Mouse (Mus musculus): ENCODE measurements around the gene Atmin. TPM values are rescaled to one million over a fixed set of nuclear protein-coding genes. Genes with fewer than 3 reads are reported as not detected.
A peak's percentile ranks its signal among the peaks of the same experiment; 100 is the strongest.

Gene Atmin
- polyA plus RNA-seq, 1 experiment from 2014 or later = 16.4 TPM

- no peak overlapping the region for H3K27ac ChIP-seq (ENCODE audit: low read depth, low read length)
- WGBS = 12% methylated on average over 4 of the region's 4 CpGs
- H3K36me3 ChIP-seq (ENCODE audit: control insufficient read depth, insufficient read depth, low read length) = 0 out of 2 replicates have a peak, but pooled peaks cover 7% of the 10 kb centered on the region
- H3K9me3 ChIP-seq (replicated peaks; ENCODE audit: control insufficient read depth, low read length) = no peaks in the 10 kb centered on the region
- peak overlapping the region; percentile 94 for H3K4me3 ChIP-seq (ENCODE audit: low read depth, low read length)
- DNase-seq (ENCODE audit: low spot score) = no peak
- H3K9ac ChIP-seq (ENCODE audit: low read length) = peak overlapping the region; percentile 87
- no peak for ATAC-seq
- peaks cover 8% of the 10 kb centered on the region for H3K4me1 ChIP-seq (ENCODE audit: control insufficient read depth, insufficient read depth, low read length)
- no peaks in the 10 kb centered on the region for H3K27me3 ChIP-seq (replicated peaks; ENCODE audit: control insufficient read depth, insufficient read depth, low read length)
- H3K4me2 ChIP-seq (ENCODE audit: low read length) = peak overlapping the region; percentile 95
Observed at GRCm38 (mm10) chr8:116944385-116944696, 1.1 kb downstream of the Atmin start.

- ATAC-seq = no peak
- Histone ChIP-seq H3K27ac (ENCODE audit: low read depth, low read length) (no peak overlapping the region), H3K27me3 (replicated peaks; ENCODE audit: control insufficient read depth, insufficient read depth, low read length) (no peaks in the 10 kb centered on the region), H3K36me3 (ENCODE audit: control insufficient read depth, insufficient read depth, low read length) (0 out of 2 replicates have a peak, but pooled peaks cover 7% of the 10 kb centered on the region), H3K4me2 (ENCODE audit: low read length) (no peak overlapping the region), H3K9me3 (replicated peaks; ENCODE audit: control insufficient read depth, low read length) (no peaks in the 10 kb centered on the region), H3K4me3 (ENCODE audit: low read depth, low read length) (no peak overlapping the region), H3K9ac (ENCODE audit: low read length) (no peak overlapping the region), H3K4me1 (ENCODE audit: control insufficient read depth, insufficient read depth, low read length) (peaks cover 8% of the 10 kb centered on the region)
- DNase-seq (ENCODE audit: low spot score) = no peak
- WGBS = 88% methylated on average over 9 of the region's 9 CpGs
Observed at GRCm38 (mm10) chr8:116945169-116945910, 2.1 kb downstream of the Atmin start.

GRCm38 (mm10) chr8:116946268-116946838 is 3.2 kb downstream of the Atmin start:
- ATAC-seq = no peak
- no peak for DNase-seq (ENCODE audit: low spot score)
- H3K27me3 ChIP-seq (replicated peaks; ENCODE audit: control insufficient read depth, insufficient read depth, low read length) = no peaks in the 10 kb centered on the region
- H3K36me3 ChIP-seq (ENCODE audit: control insufficient read depth, insufficient read depth, low read length) = 0 out of 2 replicates have a peak, but pooled peaks cover 7% of the 10 kb centered on the region
- H3K9me3 ChIP-seq (replicated peaks; ENCODE audit: control insufficient read depth, low read length) = no peaks in the 10 kb centered on the region
- H3K9ac ChIP-seq (ENCODE audit: low read length) = no peak overlapping the region
- no peak overlapping the region for H3K4me2 ChIP-seq (ENCODE audit: low read length)
- no peak overlapping the region for H3K4me3 ChIP-seq (ENCODE audit: low read depth, low read length)
- peaks cover 8% of the 10 kb centered on the region for H3K4me1 ChIP-seq (ENCODE audit: control insufficient read depth, insufficient read depth, low read length)
- WGBS = 83% methylated on average over 21 of the region's 21 CpGs
- no peak overlapping the region for H3K27ac ChIP-seq (ENCODE audit: low read depth, low read length)

- Histone ChIP-seq H3K27ac (ENCODE audit: low read depth, low read length) (no peak overlapping the region), H3K4me1 (ENCODE audit: control insufficient read depth, insufficient read depth, low read length) (peaks cover 8% of the 10 kb centered on the region), H3K9ac (ENCODE audit: low read length) (no peak overlapping the region), H3K27me3 (replicated peaks; ENCODE audit: control insufficient read depth, insufficient read depth, low read length) (no peaks in the 10 kb centered on the region), H3K9me3 (replicated peaks; ENCODE audit: control insufficient read depth, low read length) (no peaks in the 10 kb centered on the region), H3K36me3 (ENCODE audit: control insufficient read depth, insufficient read depth, low read length) (0 out of 2 replicates have a peak, but pooled peaks cover 7% of the 10 kb centered on the region), H3K4me2 (ENCODE audit: low read length) (no peak overlapping the region), H3K4me3 (ENCODE audit: low read depth, low read length) (no peak overlapping the region)
- ATAC-seq = no peak
- 88% methylated on average over 6 of the region's 6 CpGs for WGBS
- no peak for DNase-seq (ENCODE audit: low spot score)
Observed at GRCm38 (mm10) chr8:116946851-116947250, 3.7 kb downstream of the Atmin start.

- ATAC-seq (no peak), DNase-seq (ENCODE audit: low spot score) (no peak)
- no peak overlapping the region for H3K9ac ChIP-seq (ENCODE audit: low read length)
- peaks cover 8% of the 10 kb centered on the region for H3K4me1 ChIP-seq (ENCODE audit: control insufficient read depth, insufficient read depth, low read length)
- no peak overlapping the region for H3K4me2 ChIP-seq (ENCODE audit: low read length)
- H3K27me3 ChIP-seq (replicated peaks; ENCODE audit: control insufficient read depth, insufficient read depth, low read length) = no peaks in the 10 kb centered on the region
- H3K4me3 ChIP-seq (ENCODE audit: low read depth, low read length) = no peak overlapping the region
- H3K9me3 ChIP-seq (replicated peaks; ENCODE audit: control insufficient read depth, low read length) = no peaks in the 10 kb centered on the region
- H3K36me3 ChIP-seq (ENCODE audit: control insufficient read depth, insufficient read depth, low read length) = 0 out of 2 replicates have a peak, but pooled peaks cover 7% of the 10 kb centered on the region
- no peak overlapping the region for H3K27ac ChIP-seq (ENCODE audit: low read depth, low read length)
- WGBS = 90% methylated on average over 7 of the region's 7 CpGs
Observed at GRCm38 (mm10) chr8:116947589-116947988, 4.4 kb downstream of the Atmin start.

DNA sequence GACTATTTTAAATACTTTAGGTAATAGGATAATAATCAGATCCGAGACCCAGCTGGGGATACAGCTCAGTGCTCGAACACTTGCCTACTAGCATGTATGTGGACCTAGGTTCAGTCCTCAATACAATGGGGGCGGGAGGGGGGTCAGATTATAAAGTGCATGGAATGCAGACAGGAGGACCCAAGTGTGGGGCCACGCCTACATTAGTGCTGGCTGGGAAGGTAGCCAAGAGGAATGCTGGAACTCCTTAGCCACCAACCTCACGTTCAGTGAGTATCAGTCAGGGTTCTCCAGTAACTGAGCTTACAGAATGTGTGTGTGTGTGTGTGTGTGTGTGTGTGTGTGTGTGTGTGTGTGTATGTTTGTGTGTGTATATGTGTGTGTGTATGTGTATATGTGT is 8.2 kb downstream of the Atmin start:
- Histone ChIP-seq H3K4me1 (ENCODE audit: control insufficient read depth, insufficient read depth, low read length) (no peaks in the 10 kb centered on the region), H3K36me3 (ENCODE audit: control insufficient read depth, insufficient read depth, low read length) (peaks cover 30% of the 10 kb centered on the region), H3K9ac (ENCODE audit: low read length) (no peak overlapping the region), H3K27me3 (replicated peaks; ENCODE audit: control insufficient read depth, insufficient read depth, low read length) (no peaks in the 10 kb centered on the region), H3K4me2 (ENCODE audit: low read length) (no peak overlapping the region), H3K27ac (ENCODE audit: low read depth, low read length) (no peak overlapping the region), H3K4me3 (ENCODE audit: low read depth, low read length) (no peak overlapping the region), H3K9me3 (replicated peaks; ENCODE audit: control insufficient read depth, low read length) (no peaks in the 10 kb centered on the region)
- 74% methylated on average over 5 of the region's 5 CpGs for WGBS
- peak; percentile 33 for DNase-seq (ENCODE audit: low spot score)
- ATAC-seq = no peak

DNA sequence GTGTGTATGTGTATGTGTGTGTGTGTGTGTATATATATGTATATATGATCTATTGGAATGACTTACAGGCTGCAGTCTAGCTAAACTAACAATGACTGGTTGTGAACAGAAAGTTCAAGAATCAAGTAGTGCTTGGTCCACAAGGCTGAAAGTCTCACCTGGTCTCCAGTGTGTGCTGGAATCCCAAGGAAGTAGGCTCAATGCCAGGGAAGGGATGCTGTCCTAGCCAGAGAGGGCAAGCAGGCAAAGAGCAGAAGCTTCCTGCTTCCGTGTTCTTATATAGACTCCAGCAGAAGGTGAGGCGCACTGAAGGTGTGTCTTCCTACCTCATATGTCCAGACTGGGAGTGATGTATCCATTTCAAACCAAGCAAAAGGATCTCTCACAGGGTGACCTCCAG is 8.6 kb downstream of the Atmin start:
- no peak for DNase-seq (ENCODE audit: low spot score)
- Histone ChIP-seq H3K4me2 (ENCODE audit: low read length) (no peak overlapping the region), H3K4me1 (ENCODE audit: control insufficient read depth, insufficient read depth, low read length) (no peaks in the 10 kb centered on the region), H3K27ac (ENCODE audit: low read depth, low read length) (no peak overlapping the region), H3K4me3 (ENCODE audit: low read depth, low read length) (no peak overlapping the region), H3K36me3 (ENCODE audit: control insufficient read depth, insufficient read depth, low read length) (peaks cover 34% of the 10 kb centered on the region), H3K9me3 (replicated peaks; ENCODE audit: control insufficient read depth, low read length) (no peaks in the 10 kb centered on the region), H3K9ac (ENCODE audit: low read length) (no peak overlapping the region), H3K27me3 (replicated peaks; ENCODE audit: control insufficient read depth, insufficient read depth, low read length) (no peaks in the 10 kb centered on the region)
- ATAC-seq = no peak
- 94% methylated on average over 2 of the region's 2 CpGs for WGBS

DNA sequence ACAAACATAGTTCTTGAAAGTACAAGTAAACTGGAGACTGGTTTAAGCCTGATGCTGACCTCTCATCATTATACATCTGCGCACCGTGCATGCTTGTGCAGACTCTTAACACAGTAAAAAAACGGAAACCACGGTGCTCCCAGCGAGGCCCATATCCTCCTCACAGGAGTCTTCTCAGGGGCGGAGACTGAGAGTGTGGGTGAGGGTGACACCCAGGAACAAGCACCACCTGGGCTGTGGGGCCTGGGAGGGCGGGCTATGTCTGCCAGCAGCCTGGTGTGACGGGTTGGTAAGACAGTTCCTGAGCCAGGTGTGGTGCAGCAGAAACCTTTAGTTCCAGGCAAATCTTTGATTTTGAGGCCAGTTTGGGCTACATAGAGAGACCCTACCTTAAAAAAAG is 9.2 kb downstream of the Atmin start:
- peaks cover 40% of the 10 kb centered on the region for H3K36me3 ChIP-seq (ENCODE audit: control insufficient read depth, insufficient read depth, low read length)
- no peaks in the 10 kb centered on the region for H3K27me3 ChIP-seq (replicated peaks; ENCODE audit: control insufficient read depth, insufficient read depth, low read length)
- no peak overlapping the region for H3K9ac ChIP-seq (ENCODE audit: low read length)
- no peak overlapping the region for H3K27ac ChIP-seq (ENCODE audit: low read depth, low read length)
- ATAC-seq (no peak), DNase-seq (ENCODE audit: low spot score) (no peak)
- H3K4me1 ChIP-seq (ENCODE audit: control insufficient read depth, insufficient read depth, low read length) = no peaks in the 10 kb centered on the region
- WGBS = 93% methylated on average over 8 of the region's 8 CpGs
- H3K9me3 ChIP-seq (replicated peaks; ENCODE audit: control insufficient read depth, low read length) = no peaks in the 10 kb centered on the region
- no peak overlapping the region for H3K4me2 ChIP-seq (ENCODE audit: low read length)
- H3K4me3 ChIP-seq (ENCODE audit: low read depth, low read length) = no peak overlapping the region

- no peak for ATAC-seq
- peaks cover 56% of the 10 kb centered on the region for H3K36me3 ChIP-seq (ENCODE audit: control insufficient read depth, insufficient read depth, low read length)
- 94% methylated on average over 9 of the region's 9 CpGs for WGBS
- no peak overlapping the region for H3K9ac ChIP-seq (ENCODE audit: low read length)
- H3K4me1 ChIP-seq (ENCODE audit: control insufficient read depth, insufficient read depth, low read length) = no peaks in the 10 kb centered on the region
- no peak for DNase-seq (ENCODE audit: low spot score)
- H3K27me3 ChIP-seq (replicated peaks; ENCODE audit: control insufficient read depth, insufficient read depth, low read length) = no peaks in the 10 kb centered on the region
- no peaks in the 10 kb centered on the region for H3K9me3 ChIP-seq (replicated peaks; ENCODE audit: control insufficient read depth, low read length)
- H3K4me3 ChIP-seq (ENCODE audit: low read depth, low read length) = no peak overlapping the region
- H3K27ac ChIP-seq (ENCODE audit: low read depth, low read length) = no peak overlapping the region
- no peak overlapping the region for H3K4me2 ChIP-seq (ENCODE audit: low read length)
Observed at GRCm38 (mm10) chr8:116954415-116954814, 11.2 kb downstream of the Atmin start.
